10 mouse cellular contexts compared by ENCODE assay signal in the genomic region with DNA sequence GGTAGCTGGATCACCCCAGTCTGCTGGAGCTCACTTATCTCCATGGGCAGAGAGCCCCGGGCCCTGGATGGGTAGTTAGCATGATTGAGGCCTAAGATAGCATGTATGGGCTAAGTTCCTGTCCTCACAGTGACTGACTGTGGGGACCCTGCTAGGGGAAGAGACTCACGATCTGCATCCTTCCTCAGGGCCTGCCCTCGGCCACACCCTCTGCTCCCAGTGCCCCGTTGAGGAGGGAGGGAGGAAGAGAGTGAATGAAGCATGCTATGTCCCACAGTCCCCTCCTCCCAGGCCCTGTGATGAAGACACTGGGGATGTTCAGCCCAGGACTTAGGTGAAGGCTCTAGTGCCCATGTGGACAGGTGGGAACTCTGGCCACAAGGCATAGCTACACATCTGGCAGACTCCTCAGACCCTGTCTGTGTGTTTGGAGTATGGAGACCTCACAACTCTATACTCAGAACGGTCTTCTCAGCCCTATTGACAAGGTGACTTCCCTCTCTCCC. TPM values are rescaled to one million over a fixed set of nuclear protein-coding genes. Genes with fewer than 3 reads are reported as not detected.
DNase-seq lines count a peak whose midpoint lies in the region; ATAC-seq lines count a peak whose summit lies in the region.
"Had no signal": no experiment of that assay in that cellular context is flagged by ENCODE, and none has a peak within 500 bp of the region (broad histone marks: within the 10 kb centered on the region; RNA-seq: fewer than 3 reads in every experiment).

No protein-coding gene starts in this region.

- no peak for ATAC-seq in heart, embryonic 11.5 days (replicated peaks; ENCODE audit: insufficient number of reproducible peaks, low FRiP score, low TSS enrichment)
- ATAC-seq in stomach, embryonic 16.5 days (ENCODE audit: insufficient read depth, low FRiP score), result no peak

- DNase-seq in heart, adult 9 months (ENCODE audit: low spot score in 2 of 2), result no peak
- peak; percentile 2 for DNase-seq in thymus, postnatal 4 days
- no peak for DNase-seq in thymus, postnatal 10 days (ENCODE audit: low spot score in 2 of 2)
- peak; percentile 7 for DNase-seq in kidney, postnatal 10 days
- DNase-seq in ovary, postnatal 36 days (ENCODE audit: low spot score), result no peak
- no peak for DNase-seq in cerebellum, postnatal 25 days

- no peaks in the 10 kb centered on the region for H3K9me3 ChIP-seq in heart, embryonic 11.5 days (replicated peaks; ENCODE audit: control insufficient read depth, low read length)
- no peaks in the 10 kb centered on the region for H3K9me3 ChIP-seq in stomach, embryonic 16.5 days (replicated peaks; ENCODE audit: control insufficient read depth, low read length)
- H3K9me3 ChIP-seq: hindbrain, embryonic 15.5 days had no signal

- H3K36me3 ChIP-seq in heart, embryonic 11.5 days (ENCODE audit: control insufficient read depth, insufficient read depth, low read length), result no peaks in the 10 kb centered on the region
- H3K36me3 ChIP-seq in stomach, embryonic 16.5 days (ENCODE audit: control insufficient read depth, insufficient read depth, low read length), result peaks cover 7% of the 10 kb centered on the region; the same call in 1 of the 2 replicates
- H3K36me3 ChIP-seq: hindbrain, embryonic 15.5 days had no signal

- WGBS in heart, embryonic 11.5 days (ENCODE audit: insufficient replicate concordance), result 47% methylated on average over 5 of the region's 5 CpGs
- WGBS in stomach, embryonic 16.5 days, result 38% methylated on average over 5 of the region's 5 CpGs

- no peak overlapping the region for H3K9ac ChIP-seq in heart, embryonic 11.5 days (ENCODE audit: low read depth, low read length)
- H3K9ac ChIP-seq in stomach, embryonic 16.5 days (ENCODE audit: low read length), result peak overlapping the region; percentile 84
- H3K9ac ChIP-seq: hindbrain, embryonic 15.5 days had no signal

- peaks cover 10% of the 10 kb centered on the region; the same call in 1 of the 2 replicates for H3K4me1 ChIP-seq in heart, embryonic 11.5 days (ENCODE audit: control insufficient read depth, insufficient read depth, low read length)
- H3K4me1 ChIP-seq in stomach, embryonic 16.5 days (ENCODE audit: control insufficient read depth, insufficient read depth, low read length), result peaks cover 19% of the 10 kb centered on the region
- H3K4me1 ChIP-seq: hindbrain, embryonic 15.5 days had no signal

- no peaks in the 10 kb centered on the region for H3K27me3 ChIP-seq in heart, embryonic 11.5 days (ENCODE audit: control insufficient read depth, insufficient read depth, low read length)
- H3K27me3 ChIP-seq in stomach, embryonic 16.5 days (ENCODE audit: control insufficient read depth, insufficient read depth, low read length), result no peaks in the 10 kb centered on the region
- H3K27me3 ChIP-seq: hindbrain, embryonic 15.5 days had no signal

- H3K4me2 ChIP-seq in heart, embryonic 11.5 days, result 0 out of 2 replicates have a peak overlapping the region, but pooled peaks have one; percentile 55
- peak overlapping the region; percentile 78 for H3K4me2 ChIP-seq in stomach, embryonic 16.5 days (ENCODE audit: low read depth, low read length)
- H3K4me2 ChIP-seq: hindbrain, embryonic 15.5 days had no signal

- H3K4me3 ChIP-seq in heart, embryonic 11.5 days (ENCODE audit: low read depth, low read length), result no peak overlapping the region
- H3K4me3 ChIP-seq in stomach, embryonic 16.5 days (replicated peaks; ENCODE audit: low read length), result peak overlapping the region; percentile 67

- H3K27ac ChIP-seq in heart, embryonic 11.5 days (ENCODE audit: low read depth, low read length), result no peak overlapping the region
- H3K27ac ChIP-seq in stomach, embryonic 16.5 days (ENCODE audit: low read length), result no peak overlapping the region; the same call in 1 of the 2 replicates
- H3K27ac ChIP-seq: hindbrain, embryonic 15.5 days; left cerebral cortex, adult 2 months had no signal

RNA-seq across cellular contexts. Expression of gene Col6a1, which starts 1.7 kb away (rescaled TPM):
- 16.3 and 22.1 TPM in 2 replicates for polyA plus RNA-seq in heart, embryonic 11.5 days (2014; fragmentation: Nextera tagmentation; extraction: Ambion mirVana)
- 433 and 468 TPM in 2 replicates for polyA plus RNA-seq in stomach, embryonic 16.5 days (2015; fragmentation: Nextera tagmentation; extraction: Ambion mirVana)

Comparison
In these comparisons a context has a peak if more than half of its experiments do, and no peak if none do; other contexts are left out.
1. DNase-seq: peak in thymus, postnatal 4 days (single experiment) and kidney, postnatal 10 days (single experiment); none in heart, adult 9 months (0 of 2), thymus, postnatal 10 days (0 of 2), ovary, postnatal 36 days (single experiment) and cerebellum, postnatal 25 days (0 of 2).
2. RNA of gene Col6a1, which starts 1.7 kb away (polyA plus RNA-seq): 433 to 468 TPM in stomach, embryonic 16.5 days; 16.3 to 22.1 TPM in heart, embryonic 11.5 days; every median in the first group is over 10 times any median in the second.